Mouse (Mus musculus): ENCODE measurements around the gene Isl1. TPM values are rescaled to one million over a fixed set of nuclear protein-coding genes. Genes with fewer than 3 reads are reported as not detected.

Gene Isl1
- 27.9 and 77.7 TPM in 2 replicates for polyA plus RNA-seq (2015; fragmentation: Nextera tagmentation; extraction: Ambion mirVana)

DNA sequence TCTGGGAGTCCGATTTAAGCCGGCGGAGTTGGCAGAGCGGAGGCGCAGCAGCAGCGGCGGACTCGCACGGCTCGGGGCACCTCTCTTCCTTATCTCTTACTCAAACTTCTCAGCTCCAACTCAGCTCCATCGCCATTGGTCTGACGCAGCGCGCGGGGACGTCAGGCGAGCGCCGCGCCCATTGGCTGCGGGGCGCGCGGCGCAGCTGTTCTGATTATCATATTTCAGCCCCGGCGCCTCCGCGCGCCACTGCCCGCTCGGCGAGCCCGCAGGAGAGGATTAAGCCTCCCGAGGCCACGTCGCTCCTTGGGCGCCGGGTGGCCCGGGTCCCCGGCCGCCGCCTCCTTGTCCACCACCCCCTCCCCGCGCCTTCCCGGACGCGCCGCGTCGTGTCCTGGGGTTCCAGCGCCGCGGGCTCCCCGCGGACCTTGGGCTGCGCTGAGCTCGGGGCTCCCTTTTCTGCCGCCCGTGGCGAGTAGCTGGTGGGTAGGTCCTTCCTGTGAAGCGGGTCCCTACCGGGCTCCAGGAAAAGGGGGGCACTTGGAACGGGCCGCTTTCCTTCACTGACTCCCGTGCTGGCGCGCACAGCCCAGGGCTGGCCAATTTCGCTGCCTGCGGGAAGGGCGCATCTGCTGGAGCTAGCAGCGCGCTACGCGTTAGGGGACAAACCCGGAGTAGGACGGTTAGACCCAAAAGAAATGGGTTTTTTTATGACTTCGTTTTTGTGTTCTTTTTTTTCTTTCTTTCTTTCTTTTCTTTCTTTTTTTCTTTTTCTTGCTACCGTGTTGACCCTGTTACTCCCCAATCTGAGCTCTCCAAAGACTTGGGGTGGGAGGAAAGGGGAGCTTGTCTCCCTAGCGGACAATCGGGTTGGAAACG, at the start of gene Isl1:
TSS of gene Isl1 (minus strand) at position 106 of the 879 bp plus-strand sequence.

Measured in adrenal gland, postnatal 0 days (tissue).